Mouse (Mus musculus) olfactory bulb, adult 2 months (tissue): Measurements from ENCODE around the gene Pam.

ENCODE experiments used
- CTCF ChIP-seq: fragments of 200-500 bp; IDR thresholded peaks from 2 replicates; pipeline ENCODE4 v1.5.1; 2012; ENCODE audit warnings: low read depth, mild to moderate bottlenecking, low read length, moderate library complexity; ENCODE audit not compliant: insufficient read depth
- POLR2A ChIP-seq: fragments of 200-500 bp; IDR thresholded peaks from 2 replicates; pipeline ENCODE4 v1.6.1; 2012; ENCODE audit warnings: mild to moderate bottlenecking, low read depth, low read length, moderate library complexity; ENCODE audit not compliant: insufficient read depth

GRCm38 (mm10) chr1:97781674-97782073 lies 313.8 kb downstream of the Pam start:
- TF ChIP-seq POLR2A (no peak), CTCF (no peak)
